Mouse (Mus musculus) NIH3T3 (cell line): ENCODE results near the gene Ephx3.
"Not testable (repeated sequence)": the region's sequence is repeated elsewhere in the genome, so short reads cannot be mapped to it uniquely, and the experiment has no call there.

Source experiments
- DNase-seq: peaks from one replicate; pipeline ENCODE4 v3.0.0-alpha.2; 2012; ENCODE audit warnings: low read depth

The Ephx3 gene

DNA sequence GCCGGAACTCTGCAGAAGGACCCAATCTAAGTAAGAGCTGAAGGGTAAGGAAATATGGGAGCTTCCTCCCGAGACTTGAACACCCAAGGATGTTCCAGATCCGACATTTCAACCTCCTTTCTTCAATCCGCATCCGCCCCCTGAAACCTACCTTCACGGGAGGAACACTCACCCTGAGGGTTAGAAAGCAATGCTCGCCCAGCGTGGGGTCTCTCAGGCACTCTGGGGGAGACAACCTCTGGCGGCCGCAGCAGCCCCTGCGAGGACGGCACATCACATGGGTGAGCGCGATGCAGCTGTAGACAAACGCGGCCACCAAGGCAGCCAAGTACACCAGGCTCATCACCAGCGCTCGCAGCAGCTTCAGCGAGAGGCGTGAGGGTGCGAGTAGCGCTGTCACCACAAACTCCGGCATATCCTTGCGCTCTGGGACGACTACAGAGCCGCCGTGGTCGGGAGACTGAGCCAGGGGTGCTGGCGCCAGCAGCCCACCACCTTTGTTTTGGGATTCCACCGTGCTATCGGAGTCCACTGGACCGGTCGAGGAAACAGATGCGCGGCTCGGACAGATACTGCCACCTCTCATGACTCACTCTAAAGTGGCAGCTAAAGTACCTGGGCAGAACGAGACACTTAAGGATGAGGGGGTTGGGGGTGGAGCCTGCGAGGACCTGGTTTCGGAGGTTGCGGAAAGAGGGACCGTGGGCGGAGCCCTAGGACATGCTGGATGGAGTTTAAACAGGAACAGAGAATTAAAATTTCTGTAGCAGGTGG is at the start of gene Ephx3:
TSS of gene Ephx3 (minus strand) at position 687 of the 774 bp plus-strand sequence.
- no peak for DNase-seq

DNA sequence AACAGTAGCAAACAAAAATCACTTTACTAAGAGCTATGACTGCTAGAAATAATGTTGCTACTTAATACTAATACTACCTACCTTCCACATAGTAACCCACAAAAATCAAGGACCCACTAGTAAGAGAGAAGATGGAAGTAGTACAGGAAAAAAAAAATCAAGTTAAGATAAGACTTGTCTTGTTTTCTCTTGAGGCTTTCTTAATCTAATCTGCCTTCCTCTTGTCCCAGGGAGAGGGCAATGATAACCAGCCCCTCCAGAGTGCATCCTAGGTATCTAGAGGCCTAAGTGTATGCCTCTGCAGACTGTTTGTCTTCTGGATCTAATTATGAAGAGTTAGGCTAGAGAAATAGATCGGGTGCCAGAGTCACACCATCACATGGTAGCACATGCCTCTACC is 49.2 kb upstream of the Ephx3 start:
- no peak for DNase-seq

DNA sequence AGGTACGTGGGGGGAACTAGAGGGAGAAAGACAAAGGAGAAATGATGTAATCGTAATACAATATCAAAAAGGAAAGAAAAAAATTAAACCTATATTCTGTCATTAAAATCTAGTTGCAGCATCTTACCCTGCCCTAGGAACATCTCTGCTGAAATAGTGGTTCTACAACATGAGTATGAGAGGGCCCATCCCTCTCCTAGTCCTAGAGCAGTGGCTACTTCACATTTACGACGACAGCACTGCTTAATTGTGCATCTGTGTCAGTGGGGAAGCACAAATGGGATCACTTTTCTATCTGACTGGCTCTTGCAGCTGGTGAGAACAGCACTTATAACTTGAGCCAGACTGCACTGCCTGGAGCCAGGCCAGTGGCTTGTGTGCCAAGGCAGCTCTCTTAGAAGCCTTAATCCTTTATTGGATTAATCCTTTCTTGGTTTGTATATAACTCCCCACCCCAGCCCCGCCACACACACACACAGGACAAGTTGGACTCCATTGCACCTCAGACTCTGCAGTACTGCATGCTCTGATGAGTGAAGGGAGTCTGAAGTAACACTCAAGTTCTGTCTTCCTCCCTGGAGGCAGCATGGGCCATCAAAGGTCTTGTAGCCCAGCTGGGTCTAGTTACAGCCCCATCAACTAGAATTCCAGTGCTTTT is 46.3 kb upstream of the Ephx3 start:
- peak; percentile 91 for DNase-seq

DNA sequence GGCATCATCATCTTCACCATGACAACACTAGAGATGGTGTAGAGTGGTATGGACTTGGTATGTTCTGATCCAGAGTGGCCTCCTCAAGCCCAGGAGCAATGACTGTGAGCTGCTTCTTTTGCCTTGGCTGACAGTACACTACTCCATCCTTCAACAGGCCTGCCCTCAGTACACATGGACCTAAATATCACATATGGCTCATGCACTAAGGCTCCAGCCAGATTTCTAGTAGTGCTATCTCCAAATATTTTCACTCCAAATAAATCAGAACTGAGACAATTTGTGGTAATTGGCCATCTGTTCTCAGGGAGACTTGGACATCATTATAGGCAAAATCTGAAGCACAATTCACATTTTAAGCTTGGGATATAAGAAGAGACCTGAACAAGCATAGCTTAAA is 43.8 kb upstream of the Ephx3 start:
- no peak for DNase-seq

DNA sequence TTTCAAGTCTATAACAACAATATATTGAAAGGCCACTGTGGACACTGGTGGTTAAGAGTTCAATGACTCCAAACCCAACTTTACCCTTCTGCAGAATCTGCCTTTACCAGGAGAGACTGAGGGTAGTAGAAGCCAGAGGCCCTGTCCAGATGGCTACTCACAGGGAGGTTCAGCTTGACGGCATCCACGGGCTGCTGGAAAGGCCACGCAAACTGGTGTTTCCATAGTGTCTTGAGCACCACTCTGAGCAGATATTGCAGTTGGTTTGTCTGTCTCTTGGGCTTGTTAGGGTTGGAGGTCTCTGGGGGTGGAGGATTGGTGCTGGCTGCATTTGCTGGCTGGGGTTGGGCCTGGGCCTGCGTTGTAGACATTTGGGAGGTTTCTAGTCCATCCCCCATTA is 39.9 kb upstream of the Ephx3 start:
- DNase-seq = no peak

DNA sequence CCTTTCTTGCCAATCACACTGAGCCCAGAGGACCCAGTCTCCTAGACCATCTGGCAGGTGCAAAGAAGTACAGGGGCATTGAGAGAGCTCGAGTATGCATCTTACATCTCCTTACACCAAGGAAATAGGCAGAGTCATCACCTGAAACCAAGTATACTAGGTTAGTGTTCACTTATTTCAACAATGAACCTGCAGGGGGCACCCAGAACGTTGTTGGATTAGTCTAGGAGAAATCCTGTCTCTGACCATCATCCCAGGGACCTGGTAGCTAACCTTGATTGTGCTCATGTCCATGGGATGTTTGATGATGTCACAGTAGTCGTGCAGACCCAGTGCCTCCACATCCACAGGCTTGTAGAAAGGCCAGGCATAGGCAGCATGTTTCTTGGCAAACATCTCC is 31.5 kb upstream of the Ephx3 start:
- peak; percentile 51 for DNase-seq

DNA sequence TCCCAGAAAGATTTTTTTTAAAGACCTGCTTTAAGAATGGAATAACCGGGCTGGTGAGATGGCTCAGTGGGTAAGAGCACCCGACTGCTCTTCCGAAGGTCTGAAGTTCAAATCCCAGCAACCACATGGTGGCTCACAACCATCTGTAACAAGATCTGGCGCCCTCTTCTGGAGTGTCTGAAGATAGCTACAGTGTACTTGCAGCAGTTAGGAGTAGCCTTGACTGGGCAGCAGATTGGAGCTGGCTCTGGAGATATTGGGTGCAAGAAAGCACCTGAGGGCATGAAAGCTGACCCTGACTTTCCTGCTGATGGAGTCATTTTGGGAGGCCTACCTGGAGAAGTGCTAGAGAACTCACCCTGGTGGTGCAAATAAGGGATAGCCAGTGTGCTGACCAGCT is 26.2 kb upstream of the Ephx3 start:
- DNase-seq = not testable (repeated sequence)

DNA sequence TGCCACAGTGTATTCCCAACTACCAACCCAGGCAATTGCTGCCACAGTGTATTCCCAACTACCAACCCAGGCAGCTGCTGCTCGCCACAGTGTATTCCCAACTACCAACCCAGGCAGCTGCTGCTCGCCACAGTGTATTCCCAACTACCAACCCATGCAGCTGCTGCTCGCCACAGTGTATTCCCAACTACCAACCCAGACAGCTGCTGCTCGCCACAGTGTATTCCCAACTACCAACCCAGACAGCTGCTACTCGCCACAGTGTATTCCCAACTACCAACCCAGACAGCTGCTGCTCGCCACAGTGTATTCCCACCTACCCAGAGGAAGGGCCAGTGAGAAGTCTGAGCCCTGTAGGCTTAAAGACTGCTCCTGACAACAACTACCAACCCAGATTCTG is 22.2 kb upstream of the Ephx3 start:
- not testable (repeated sequence) for DNase-seq

DNA sequence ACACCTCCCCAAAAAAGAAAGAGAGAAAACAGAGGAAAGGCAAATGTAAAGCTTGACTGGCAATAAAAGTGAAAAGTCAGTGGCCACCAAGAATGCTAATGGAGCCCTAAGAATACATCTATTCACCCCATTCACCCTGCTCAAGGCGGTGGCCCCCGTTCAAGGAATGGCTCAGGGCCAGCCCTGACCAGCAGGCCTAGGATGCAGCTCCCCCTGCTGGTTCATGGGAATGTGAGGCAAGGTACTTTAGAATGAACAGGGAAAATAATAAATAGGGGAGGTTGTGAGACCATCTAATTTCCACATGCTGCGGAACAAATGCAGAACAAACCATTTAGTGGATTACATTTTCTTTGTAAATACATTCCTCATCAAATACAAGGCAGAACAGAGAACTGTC is 20.4 kb upstream of the Ephx3 start:
- DNase-seq = peak; percentile 83

DNA sequence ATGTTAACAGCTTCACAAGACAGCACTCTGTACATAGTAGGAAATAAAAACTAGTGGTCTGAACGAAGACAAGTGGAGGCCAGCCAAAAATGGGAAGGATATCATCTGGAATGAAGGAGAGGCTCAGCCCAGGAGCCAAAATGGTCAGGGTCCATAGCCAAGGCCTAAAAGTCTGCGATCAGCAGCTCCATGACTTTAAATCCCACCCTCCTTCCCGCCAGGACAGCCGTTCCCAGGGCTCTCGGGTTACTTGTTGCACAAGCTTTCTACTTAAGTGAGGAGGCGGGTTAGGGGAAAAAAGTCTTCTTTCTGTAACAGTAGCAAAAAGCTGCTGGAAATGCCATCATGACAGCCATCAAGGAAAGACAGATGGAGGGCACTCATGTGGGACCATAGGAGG is 19.8 kb upstream of the Ephx3 start:
- peak; percentile 66 for DNase-seq

DNA sequence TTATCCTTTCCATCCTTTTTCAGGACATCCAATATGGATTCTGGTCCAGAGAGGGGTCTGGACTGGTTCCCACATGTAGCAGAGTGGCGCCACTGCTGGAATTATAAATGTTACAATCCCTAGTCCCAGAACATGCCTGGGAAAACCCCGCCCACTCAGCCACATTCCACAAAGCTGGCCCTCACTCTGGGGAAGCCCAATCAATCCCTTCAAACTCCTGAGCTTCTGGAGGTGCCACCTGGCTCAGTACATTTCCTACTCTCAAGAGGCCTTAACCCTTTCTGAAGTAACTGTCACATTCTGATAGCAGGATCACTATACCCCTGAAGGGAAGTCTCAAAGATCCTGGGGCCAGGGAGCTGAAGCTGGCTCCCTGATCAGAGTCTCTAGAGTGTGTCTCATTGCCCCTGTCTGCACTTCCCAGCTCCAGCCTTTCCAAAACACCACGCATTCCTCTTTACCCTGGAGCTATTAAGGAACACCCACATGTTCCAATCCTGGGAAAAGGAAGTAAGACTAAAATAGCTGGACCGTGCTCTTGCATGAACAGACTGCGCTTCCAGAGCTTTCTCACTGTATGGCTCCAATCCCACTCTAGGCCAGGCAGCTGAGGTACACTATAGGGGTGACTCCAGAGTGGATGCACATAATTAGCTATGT is 18.4 kb upstream of the Ephx3 start:
- DNase-seq = peak; percentile 60

DNA sequence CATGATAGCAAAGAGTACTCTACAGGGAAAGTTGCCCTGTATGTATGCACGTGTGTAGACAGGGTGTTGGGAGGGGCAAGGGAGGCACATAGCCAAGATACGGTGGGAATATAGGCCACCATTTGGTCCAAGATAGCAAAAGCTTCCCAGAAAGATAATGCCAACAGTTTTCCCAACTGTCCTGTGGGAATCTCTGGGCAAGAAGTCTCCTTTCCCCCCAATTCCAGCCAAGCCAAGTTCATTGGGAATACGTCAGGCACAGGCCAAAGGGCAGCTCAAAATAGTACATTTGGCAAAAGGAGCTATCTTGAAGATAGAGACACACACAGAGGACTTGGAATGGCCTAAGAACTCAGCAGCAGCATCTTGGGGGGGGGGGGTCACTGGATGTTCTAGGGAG is 16.0 kb upstream of the Ephx3 start:
- no peak for DNase-seq

DNA sequence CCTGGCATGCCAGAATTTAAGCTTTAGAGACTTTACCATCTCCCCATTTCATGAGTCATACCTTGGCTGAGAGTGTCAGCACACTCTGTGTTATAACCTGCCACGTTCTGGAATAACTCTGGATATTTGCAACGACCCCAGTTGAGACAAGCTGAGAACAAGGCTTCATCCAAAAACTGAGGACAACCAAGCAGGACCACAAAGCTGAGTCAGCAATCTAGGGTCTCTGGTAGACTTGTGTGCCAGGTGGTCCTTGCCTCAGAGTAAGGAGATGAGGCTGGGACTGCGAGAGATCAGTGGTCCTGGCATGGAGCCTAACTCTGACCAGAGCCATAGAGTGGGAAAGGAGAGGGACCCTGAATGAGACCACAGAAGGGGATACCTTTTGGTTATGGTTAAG is 13.6 kb upstream of the Ephx3 start:
- DNase-seq = peak; percentile 56

DNA sequence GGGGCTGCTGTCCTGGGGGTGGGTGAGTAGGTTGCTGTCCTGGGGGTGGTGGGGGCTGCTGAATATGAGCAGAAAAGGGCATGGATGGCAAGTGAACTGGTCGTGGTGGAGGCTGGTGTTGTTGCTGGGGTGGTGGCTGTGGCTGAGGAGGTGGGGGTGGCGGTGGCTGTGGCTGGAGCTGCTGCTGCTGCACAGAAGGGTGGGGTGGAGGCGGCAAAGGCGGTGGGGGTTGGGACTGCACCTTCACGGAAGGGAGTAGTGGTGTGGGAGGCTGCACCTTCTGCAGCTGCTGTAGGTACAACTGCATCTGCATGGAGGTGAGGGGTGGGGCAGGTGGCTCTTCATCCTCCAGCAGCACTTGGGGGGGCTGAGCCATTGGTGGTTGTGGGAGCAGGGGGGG is 11.7 kb upstream of the Ephx3 start:
- DNase-seq = no peak

DNA sequence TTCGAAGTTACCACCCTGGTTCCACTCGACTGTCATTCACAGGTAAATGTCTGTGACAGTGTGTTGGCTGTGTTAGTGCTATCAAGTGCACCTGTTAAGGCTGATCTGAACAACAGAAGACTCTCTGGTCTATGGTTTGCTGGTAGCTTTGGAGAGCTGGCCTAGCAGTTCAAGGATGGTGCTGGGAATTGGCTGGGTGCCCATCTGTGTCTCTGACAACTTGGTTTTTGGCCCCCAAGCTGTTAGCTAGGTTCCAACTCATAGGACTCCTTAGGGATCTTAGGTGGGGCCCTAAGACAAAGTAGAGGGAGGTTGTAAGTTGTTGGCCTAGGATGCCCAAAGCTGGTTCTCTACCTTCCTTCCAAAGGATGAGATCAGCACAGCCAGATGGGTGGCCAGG is 10.4 kb upstream of the Ephx3 start:
- DNase-seq = no peak

DNA sequence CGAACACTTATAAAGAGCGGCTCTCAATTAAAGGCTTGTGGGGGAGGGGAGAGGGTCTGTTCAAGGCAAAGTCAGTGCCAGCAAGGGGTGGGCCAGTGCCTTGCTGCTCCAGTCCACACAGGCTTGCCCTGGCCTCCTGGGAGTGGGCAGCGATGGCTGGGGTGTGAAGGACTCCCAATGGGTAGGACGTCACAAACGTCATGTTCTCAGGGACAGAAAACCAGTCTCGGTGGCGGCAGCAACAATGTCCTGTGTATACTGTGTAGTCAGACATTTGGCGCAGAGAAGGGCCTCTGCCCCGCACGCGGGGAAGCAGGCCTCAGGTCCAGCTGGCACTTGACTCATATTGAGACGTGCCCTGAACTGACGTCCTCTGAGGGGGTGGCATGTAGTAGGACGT is 7.8 kb upstream of the Ephx3 start:
- no peak for DNase-seq

DNA sequence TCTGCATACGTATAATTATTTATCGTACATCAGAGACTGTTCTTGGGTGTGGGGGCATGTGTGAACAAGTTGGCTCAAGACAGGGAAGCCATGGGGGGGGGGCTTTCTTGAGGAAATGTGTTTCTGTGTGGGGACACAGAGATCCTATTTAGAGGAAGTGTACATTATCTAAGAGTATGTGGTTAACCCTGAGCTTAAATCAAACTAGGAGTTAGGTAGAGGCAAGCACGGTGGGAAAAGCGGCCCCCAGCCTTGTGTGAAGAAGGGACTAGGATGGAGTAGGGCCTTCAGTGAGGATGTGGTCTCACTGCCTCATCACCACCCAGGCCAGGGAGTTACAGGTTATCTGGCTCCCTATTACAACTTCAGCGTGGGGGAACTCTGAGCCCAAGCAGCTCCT is 6.4 kb upstream of the Ephx3 start:
- DNase-seq = no peak

DNA sequence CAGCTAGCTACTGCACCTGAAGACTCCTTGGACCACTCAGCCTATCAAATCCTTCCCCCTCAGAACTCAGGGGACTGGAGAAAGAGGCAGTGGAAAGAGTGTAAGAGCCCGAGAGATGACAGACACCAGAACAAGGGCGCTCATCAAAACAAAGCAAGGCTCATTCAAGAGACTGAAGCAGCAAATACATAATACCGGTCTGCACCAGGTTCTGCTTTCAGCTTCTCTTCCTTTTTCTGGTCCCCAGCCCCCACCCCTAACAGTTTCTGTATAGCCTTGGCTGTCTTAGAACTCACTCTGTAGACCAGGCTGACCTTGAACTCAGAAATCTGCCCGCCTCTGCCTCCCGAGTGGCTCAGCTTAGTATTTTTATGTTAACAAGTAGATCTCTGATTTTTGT is 3.7 kb upstream of the Ephx3 start:
- DNase-seq = no peak

DNA sequence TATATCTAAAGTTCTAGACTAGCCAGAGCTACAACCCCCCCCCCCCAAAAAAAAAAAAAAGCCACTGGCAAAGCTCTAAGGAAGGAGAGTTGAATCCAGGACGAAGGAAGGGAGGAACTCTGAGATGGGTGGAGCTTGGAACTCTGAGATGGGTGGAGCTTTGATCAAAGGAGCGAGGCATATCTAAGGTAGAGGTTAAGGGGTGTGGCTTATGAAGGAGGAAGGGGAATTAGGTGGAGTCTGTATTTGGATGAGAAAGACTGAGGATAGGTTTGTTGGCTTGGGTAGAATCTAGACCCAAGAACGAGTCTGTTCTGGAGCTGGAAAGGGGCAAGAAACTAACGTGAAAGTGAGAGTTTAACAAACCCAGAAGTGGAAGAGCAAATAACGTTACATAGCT is 501 bp upstream of the Ephx3 start:
- no peak for DNase-seq

DNA sequence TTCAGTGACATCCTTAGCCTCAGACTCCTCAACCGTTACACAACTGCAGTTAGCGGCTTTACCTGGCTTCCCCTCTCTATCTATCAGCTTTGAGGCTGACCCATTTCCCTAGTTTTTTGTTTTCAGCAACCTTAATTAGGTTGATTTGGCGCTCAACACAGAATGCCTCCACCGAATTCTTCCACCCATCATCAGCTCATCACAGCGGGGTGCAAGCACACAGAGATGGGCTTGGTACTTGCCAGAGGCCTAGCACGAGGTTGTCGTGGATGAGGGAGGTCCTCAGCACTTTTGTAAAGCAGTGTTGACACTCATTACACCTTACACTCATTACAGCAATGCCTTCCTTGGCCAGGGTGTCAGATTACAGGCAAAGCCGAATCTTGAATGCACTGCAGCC is 6.3 kb downstream of the Ephx3 start:
- DNase-seq = no peak

DNA sequence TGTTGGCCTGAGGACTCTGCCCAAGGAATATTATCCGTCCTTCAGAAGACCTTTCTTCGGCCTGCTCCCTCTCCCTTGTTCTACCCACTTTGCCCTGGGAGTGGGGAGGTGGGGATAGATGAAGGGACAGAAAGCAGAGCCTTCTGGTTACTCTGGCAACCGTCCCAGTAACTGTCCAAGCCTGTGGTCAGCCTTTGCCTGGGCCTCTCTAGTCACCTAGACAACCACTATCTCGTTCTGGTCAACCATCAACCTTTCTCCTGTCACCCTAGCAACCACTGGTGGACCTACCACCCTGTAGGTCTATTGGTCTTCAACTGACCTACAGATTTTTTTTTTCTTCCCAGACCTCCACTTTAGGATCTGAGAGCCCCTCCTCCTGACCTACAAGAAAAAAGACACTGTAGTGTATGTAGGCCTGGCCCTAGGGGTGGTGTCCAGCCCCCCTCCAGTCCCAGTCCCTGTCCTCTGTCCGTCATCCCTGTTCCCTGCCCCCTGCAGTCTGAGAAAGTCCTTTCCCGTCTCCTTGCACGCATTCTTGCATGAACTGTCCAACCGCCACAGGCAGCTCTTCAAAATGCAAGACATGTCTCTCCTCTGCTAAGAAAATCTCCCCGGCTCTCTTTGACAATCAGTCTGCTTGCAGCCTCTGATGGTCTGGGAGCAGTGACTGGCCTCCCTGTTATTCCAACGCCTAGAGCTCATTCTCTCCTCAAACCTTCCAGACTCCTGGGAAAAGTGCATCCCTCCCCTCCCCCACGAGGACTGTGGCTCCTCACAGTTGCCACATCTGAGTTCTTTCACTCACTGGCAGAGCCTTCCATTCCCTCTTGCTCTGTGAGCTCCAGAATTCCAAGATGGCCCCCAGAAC is 9.5 kb downstream of the Ephx3 start:
- peak; percentile 42 for DNase-seq

DNA sequence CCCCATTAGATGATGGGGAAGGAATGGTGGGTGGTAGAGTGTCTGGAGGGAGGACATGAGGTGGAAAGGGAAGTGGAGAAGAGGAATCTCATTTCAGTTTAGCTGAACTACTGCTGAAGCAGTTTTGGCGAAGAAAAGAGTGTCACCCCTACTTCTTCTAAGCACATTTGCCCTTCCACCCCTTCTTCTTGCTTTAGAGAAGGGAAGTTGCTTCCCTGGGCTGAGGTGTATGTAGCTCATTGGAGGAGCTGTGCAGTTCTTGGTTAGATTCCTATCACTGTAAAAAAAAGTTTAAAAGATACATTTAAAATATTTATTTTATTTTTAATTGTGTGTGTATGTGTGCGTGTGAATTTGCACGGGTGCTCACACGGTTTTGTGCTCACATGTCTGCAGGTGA is 12.4 kb downstream of the Ephx3 start:
- no peak for DNase-seq
